Comparison of ENCODE assay signal across 8 mouse cellular contexts in genomic region chr11:103292152-103292889, GRCm38 (mm10). TPM values are rescaled to one million over a fixed set of nuclear protein-coding genes. Genes with fewer than 3 reads are reported as not detected.
A peak's percentile ranks its signal among the peaks of the same experiment; 100 is the strongest.
DNase-seq lines count a peak whose midpoint lies in the region; ATAC-seq lines count a peak whose summit lies in the region.

No protein-coding gene starts in this region.

- ATAC-seq in megakaryocyte, adult 5-6 weeks (ENCODE audit: poor library complexity, severe bottlenecking) = peak; percentile 43

- DNase-seq in urinary bladder, postnatal 14 days (ENCODE audit: low spot score) = peak; percentile 70
- no peak for DNase-seq in urinary bladder, postnatal 10 days (ENCODE audit: low spot score)
- peak; percentile 89 for DNase-seq in gastrocnemius, adult 18-20 months (ENCODE audit: low spot score)
- peak; percentile 40 for DNase-seq in kidney, adult 18-20 months
- no peak for DNase-seq in thymus, postnatal 36 days
- no peak for DNase-seq in left cerebral cortex, adult 11 months (ENCODE audit: low spot score)
- no peak for DNase-seq in spleen, postnatal 14 days (ENCODE audit: low spot score in 2 of 2)

RNA-seq across cellular contexts. Expression of gene Map3k14, which starts 25.0 kb away (rescaled TPM):
- total RNA-seq in gastrocnemius, adult 18-20 months (2021) = 1 to 10 TPM; 3.2 to 4.0 TPM
- total RNA-seq in megakaryocyte, adult 5-6 weeks (2015) = 14.5 and 16.6 TPM in 2 replicates
- 15.4 and 15.7 TPM in 2 replicates for total RNA-seq in megakaryocyte, adult 5-6 weeks (2017)

Comparison
In these comparisons a context has a peak if more than half of its experiments do, and no peak if none do; other contexts are left out.
1. DNase-seq: peak in urinary bladder, postnatal 14 days (single experiment), gastrocnemius, adult 18-20 months (single experiment) and kidney, adult 18-20 months (single experiment); none in urinary bladder, postnatal 10 days (single experiment), thymus, postnatal 36 days (0 of 2), left cerebral cortex, adult 11 months (single experiment) and spleen, postnatal 14 days (0 of 2).